Mouse (Mus musculus) bone marrow macrophage, adult 2 months (primary cell): Measurements from ENCODE around the gene Taok3.

Experiments
- CTCF ChIP-seq: IDR thresholded peaks from 2 replicates; pipeline ENCODE4 v1.5.1; 2012; ENCODE audit warnings: low read depth, mild to moderate bottlenecking, low read length, moderate library complexity
- POLR2A ChIP-seq: IDR thresholded peaks from 2 replicates; pipeline ENCODE4 v1.6.1; 2012; ENCODE audit warnings: mild to moderate bottlenecking, low read depth, low read length, borderline replicate concordance

DNA sequence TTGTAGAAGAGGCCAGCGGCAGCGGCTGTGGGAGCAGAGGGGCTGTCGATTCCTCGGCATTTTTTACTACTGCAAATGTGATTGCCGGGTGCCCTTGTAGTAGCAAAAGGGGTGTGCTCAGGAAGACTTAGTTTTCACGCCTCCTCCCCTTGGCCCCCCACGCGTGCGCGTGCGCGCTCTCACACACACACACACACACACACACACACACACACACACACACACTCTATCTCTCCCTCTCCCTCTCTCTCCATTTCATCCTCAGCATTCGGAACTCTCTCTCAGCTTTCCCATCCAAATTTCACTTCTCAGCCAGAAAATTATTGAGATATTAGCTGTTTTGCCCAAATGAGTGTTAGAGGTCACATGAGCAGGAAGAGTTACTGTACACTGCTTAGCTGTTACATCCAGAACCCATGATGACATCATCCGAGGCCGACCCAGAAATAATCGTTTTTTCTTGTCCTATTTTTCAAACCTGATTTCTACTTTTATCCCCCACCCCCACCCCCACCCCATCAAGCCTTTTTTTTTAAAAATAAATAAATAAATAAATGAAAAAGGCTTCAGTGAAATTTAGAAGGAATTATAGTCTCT, 122.1 kb downstream of the Taok3 start:
- no peak for TF ChIP-seq POLR2A
- TF ChIP-seq CTCF: no peak
